Mouse (Mus musculus) E14TG2a.4 (cell line): Measurements from ENCODE around the gene Zfp786.
A peak's percentile ranks its signal among the peaks of the same experiment; 100 is the strongest.
"Not testable (repeated sequence)": the region's sequence is repeated elsewhere in the genome, so short reads cannot be mapped to it uniquely, and the experiment has no call there.

ENCODE experiments used
- H3K27me3 ChIP-seq: 2 replicates; pipeline ENCODE4 v1.6.1; 2014; ENCODE audit warnings: low read length, control low read depth; ENCODE audit not compliant: insufficient read depth
- H3K36me3 ChIP-seq: 2 replicates; pipeline ENCODE4 v1.6.1; 2014; ENCODE audit warnings: low read length, control low read depth; ENCODE audit not compliant: insufficient read depth
- H3K4me1 ChIP-seq: replicated peaks from 2 replicates; pipeline ENCODE4 v1.6.1; 2014; ENCODE audit warnings: low read depth, low read length, control low read depth
- H3K4me3 ChIP-seq: replicated peaks from 2 replicates; pipeline ENCODE4 v1.5.1; 2014; ENCODE audit warnings: mild to moderate bottlenecking, low read length
- H3K9me3 ChIP-seq: 2 replicates; pipeline ENCODE4 v1.6.1; 2014; ENCODE audit warnings: low read length, control low read depth
- CTCF ChIP-seq: conservative IDR thresholded peaks from 2 replicates; pipeline ENCODE4 v1.5.1; 2014; ENCODE audit warnings: low read length
- NANOG ChIP-seq: IDR thresholded peaks from 2 replicates; pipeline ENCODE4 v1.6.1; 2014; ENCODE audit warnings: borderline replicate concordance, low read length, mixed read lengths
- POU5F1 ChIP-seq: IDR thresholded peaks from 2 replicates; pipeline ENCODE4 v1.6.1; 2014; ENCODE audit warnings: low read length, borderline replicate concordance

The Zfp786 gene

GRCm38 (mm10) chr6:47830104-47831078 is at the start of gene Zfp786:
Gene Zfp786 (minus strand): TSS chr6:47830867.
- H3K36me3 ChIP-seq: no peaks in the 10 kb centered on the region
- H3K4me1 ChIP-seq: peaks cover 12% of the 10 kb centered on the region
- H3K9me3 ChIP-seq: no peaks in the 10 kb centered on the region
- H3K4me3 ChIP-seq: peak within 1 kb of the TSS; percentile 93
- TF ChIP-seq NANOG (no peak), CTCF (peak; percentile 33)
- peaks cover 9% of the 10 kb centered on the region for H3K27me3 ChIP-seq

GRCm38 (mm10) chr6:47880166-47880565 is 49.5 kb upstream of the Zfp786 start:
- peaks cover 33% of the 10 kb centered on the region for H3K27me3 ChIP-seq
- H3K4me1 ChIP-seq: peaks cover 13% of the 10 kb centered on the region
- H3K9me3 ChIP-seq: no peaks in the 10 kb centered on the region
- no peak overlapping the region for H3K4me3 ChIP-seq
- no peak for TF ChIP-seq CTCF
- TF ChIP-seq POU5F1: no peak
- TF ChIP-seq NANOG: no peak
- H3K36me3 ChIP-seq: peaks cover 12% of the 10 kb centered on the region; the same call in 1 of the 2 replicates

DNA sequence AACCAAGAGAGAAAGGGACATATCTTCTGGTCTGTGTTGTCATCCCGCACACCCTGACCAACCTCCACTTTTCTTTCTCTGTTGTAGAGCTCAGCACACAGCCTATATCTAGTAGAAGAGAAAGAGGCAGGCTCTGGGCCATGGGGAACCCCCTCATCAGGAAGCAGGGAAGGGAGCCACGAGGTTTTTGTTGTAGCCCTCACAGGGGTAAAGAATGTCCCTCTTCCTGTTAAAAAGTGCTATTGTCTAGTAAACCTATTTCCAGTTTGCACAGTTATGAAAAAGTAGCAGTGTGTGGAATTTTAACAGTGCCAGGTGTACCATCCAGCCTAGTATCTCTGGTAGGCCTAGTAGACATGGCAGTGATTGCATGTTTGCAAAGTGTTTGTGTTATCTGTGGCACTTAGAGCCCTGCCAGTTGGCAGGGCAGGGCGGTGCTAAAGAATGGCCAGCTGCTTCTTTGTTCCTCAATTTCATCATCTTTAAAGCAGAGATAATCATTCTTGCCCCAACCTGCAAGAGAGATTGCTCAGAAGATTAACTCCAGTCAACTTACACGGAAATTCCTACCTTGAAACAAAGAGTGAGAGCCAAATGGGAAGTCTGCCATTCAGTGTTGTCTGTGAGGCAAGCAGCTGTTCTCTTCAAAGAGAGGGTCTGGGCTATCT is 48.5 kb upstream of the Zfp786 start:
- TF ChIP-seq NANOG (no peak), CTCF (no peak), POU5F1 (no peak)
- H3K9me3 ChIP-seq: no peaks in the 10 kb centered on the region
- peaks cover 12% of the 10 kb centered on the region; the same call in 1 of the 2 replicates for H3K36me3 ChIP-seq
- no peak overlapping the region for H3K4me3 ChIP-seq
- H3K27me3 ChIP-seq: peaks cover 30% of the 10 kb centered on the region
- H3K4me1 ChIP-seq: peaks cover 13% of the 10 kb centered on the region

DNA sequence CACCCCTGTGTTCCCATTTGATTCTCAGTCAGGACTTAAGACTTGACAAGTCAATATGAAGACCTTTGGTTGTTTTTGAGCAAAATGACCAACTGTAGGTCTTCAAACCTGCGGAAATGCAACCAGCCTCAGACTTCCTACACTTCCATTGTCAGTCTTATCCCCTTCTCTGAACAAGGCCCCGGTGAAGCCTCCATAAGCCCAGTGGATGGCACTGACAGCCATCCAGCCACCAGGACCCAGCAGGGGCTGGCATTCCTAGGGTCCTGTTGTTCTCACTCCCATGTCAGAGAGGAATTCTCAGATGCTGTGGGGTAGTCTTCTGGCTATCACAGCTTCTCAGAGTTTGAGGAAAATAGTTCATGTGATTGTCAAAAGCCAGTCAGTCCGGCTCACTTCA is 47.9 kb upstream of the Zfp786 start:
- peaks cover 13% of the 10 kb centered on the region for H3K4me1 ChIP-seq

DNA sequence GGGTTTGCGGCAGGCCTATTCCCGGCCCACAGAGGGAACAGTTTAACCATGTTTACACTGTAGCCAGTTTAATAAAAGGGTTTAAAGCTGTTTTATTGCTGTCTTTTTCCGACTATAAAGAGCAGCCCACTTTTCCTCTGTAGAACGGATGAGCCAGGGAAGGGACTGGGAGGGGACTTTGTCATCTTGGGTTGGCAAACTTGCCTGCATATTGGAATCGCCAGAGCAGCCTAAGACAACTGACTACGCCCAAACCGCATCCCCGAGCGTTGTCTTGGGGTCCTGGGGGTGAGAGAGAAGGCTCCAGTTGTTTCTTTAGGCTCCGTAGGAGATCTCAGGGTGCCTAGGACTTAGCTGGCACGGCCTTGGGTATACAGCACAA is 47.5 kb upstream of the Zfp786 start:
- Histone ChIP-seq H3K4me1 (peaks cover 13% of the 10 kb centered on the region), H3K9me3 (no peaks in the 10 kb centered on the region), H3K4me3 (peak overlapping the region; percentile 87), H3K36me3 (peaks cover 12% of the 10 kb centered on the region; the same call in 1 of the 2 replicates), H3K27me3 (peaks cover 29% of the 10 kb centered on the region)
- TF ChIP-seq NANOG (no peak), CTCF (no peak), POU5F1 (no peak)

More for the DNA sequence above, 47.9 kb upstream of the Zfp786 start:
- Histone ChIP-seq H3K4me3 (peak overlapping the region; percentile 87), H3K27me3 (peaks cover 29% of the 10 kb centered on the region), H3K36me3 (peaks cover 12% of the 10 kb centered on the region; the same call in 1 of the 2 replicates), H3K9me3 (no peaks in the 10 kb centered on the region)
- TF ChIP-seq NANOG (no peak), CTCF (no peak), POU5F1 (no peak)

DNA sequence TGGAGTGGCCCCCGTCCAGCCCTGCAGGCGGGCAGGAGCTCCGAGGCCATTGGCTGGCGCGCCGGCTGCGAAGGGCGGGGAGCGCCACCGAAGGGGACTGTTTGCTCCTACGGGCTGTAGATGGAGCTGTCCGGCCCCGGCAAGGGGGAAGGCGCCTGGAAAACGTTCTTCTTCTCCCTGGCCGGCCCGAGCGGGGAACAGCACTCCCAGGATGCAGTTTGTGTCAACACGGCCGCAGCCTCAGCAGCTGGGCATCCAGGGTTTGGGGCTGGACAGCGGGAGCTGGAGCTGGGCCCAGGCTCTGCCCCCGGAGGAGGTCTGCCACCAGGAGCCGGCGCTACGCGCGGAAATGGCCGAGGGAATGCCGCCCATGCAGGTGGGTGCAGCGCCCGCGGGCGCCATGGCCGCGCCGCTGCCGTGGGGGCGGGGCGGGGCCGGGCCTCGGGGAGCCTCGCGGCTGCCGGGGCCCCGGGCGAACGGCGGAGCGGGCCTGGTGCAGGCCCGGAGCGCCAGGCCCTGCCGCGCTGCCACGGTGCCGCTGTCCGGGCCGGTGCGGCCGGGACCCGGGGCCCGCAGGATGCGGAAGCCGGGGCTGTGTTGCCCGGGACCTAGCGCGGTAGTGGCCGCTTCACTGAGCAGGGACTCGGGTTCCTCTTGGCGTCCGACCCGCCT is 46.9 kb upstream of the Zfp786 start:
- Histone ChIP-seq H3K4me1 (peaks cover 13% of the 10 kb centered on the region), H3K27me3 (peaks cover 27% of the 10 kb centered on the region), H3K36me3 (peaks cover 12% of the 10 kb centered on the region; the same call in 1 of the 2 replicates), H3K4me3 (peak overlapping the region; percentile 87), H3K9me3 (no peaks in the 10 kb centered on the region)
- no peak for TF ChIP-seq POU5F1
- TF ChIP-seq NANOG: no peak
- TF ChIP-seq CTCF: no peak

DNA sequence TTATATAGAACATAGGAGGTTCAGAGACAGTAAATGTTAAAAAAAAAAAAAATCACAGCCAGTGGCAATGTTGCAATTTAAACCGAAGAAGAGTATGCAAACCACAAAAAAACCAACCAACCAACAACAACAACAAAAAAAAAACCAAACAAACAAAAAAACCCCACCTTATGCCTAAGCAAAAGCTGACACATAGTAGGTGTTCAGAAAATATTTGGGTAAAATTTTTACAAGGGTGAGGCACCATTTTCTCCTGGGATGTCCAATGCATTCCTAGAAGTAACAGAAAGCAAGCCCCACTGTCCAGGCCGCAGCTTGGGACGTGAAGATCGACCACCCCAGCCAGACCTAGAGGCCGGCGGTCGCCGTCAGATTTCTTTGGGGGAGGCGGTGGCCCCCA is 46.4 kb upstream of the Zfp786 start, which contains the start of gene Zfp282:
Gene Zfp282 (plus strand): TSS at position 147 of the 400 bp plus-strand sequence.
- Histone ChIP-seq H3K4me3 (peak within 1 kb of the TSS; percentile 87), H3K9me3 (no peaks in the 10 kb centered on the region), H3K27me3 (peaks cover 23% of the 10 kb centered on the region), H3K4me1 (peaks cover 13% of the 10 kb centered on the region), H3K36me3 (peaks cover 12% of the 10 kb centered on the region; the same call in 1 of the 2 replicates)
- TF ChIP-seq POU5F1 (no peak), NANOG (no peak), CTCF (no peak)

- Histone ChIP-seq H3K27me3 (no peaks in the 10 kb centered on the region), H3K4me3 (no peak overlapping the region), H3K36me3 (0 out of 2 replicates have a peak, but pooled peaks cover 5% of the 10 kb centered on the region), H3K4me1 (peaks cover 9% of the 10 kb centered on the region; the same call in 1 of the 2 replicates), H3K9me3 (no peaks in the 10 kb centered on the region)
- TF ChIP-seq POU5F1 (peak; percentile 69; the same call in 1 of the 2 replicates), CTCF (no peak)
Observed at GRCm38 (mm10) chr6:47872266-47872665, 41.6 kb upstream of the Zfp786 start.

- H3K4me1 ChIP-seq, H3K27me3 ChIP-seq, H3K9me3 ChIP-seq, H3K4me3 ChIP-seq: not testable (repeated sequence)
- peaks cover 21% of the 10 kb centered on the region for H3K36me3 ChIP-seq
Observed at GRCm38 (mm10) chr6:47857729-47858128, 27.1 kb upstream of the Zfp786 start.
